Mouse (Mus musculus): ENCODE measurements around the gene Dnmbp. TPM values are rescaled to one million over a fixed set of nuclear protein-coding genes. Genes with fewer than 3 reads are reported as not detected.
"Not testable (repeated sequence)": the region's sequence is repeated elsewhere in the genome, so short reads cannot be mapped to it uniquely, and the experiment has no call there.

Dnmbp gene
- polyA plus RNA-seq, 1 experiment from 2014 or later: 4.8 TPM

DNA sequence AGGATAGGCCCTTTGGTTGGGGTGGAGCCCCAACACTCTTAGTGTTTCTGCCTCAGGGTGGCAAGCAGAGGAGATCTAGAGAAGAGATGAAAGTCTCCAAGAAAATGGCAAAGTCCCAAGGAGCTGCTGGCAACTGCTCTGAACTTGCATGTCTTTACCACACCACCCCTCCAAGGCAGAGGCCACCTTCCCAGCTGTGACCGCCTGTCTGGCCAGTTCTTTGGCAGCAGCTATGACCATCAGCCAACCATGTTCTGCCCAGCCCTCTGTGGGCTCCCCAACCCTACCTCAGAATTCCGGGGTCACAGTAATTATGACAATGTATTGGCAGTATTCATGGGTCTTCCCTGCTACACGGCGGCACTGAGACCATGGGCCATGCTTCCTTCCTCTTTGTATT, 14.9 kb upstream of the Dnmbp start:
- H3K4me3 ChIP-seq (ENCODE audit: low read depth, low read length): no peak overlapping the region
- H3K4me2 ChIP-seq (ENCODE audit: low read depth, low read length): no peak overlapping the region
- no peak overlapping the region for H3K9ac ChIP-seq (replicated peaks)
- H3K27ac ChIP-seq (ENCODE audit: low read depth): no peak overlapping the region
- ATAC-seq (no peak), DNase-seq (no peak)
- 50% methylated on average over 4 of the region's 4 CpGs for WGBS (ENCODE audit: insufficient replicate concordance)
- no peaks in the 10 kb centered on the region for H3K27me3 ChIP-seq (ENCODE audit: insufficient read depth, low read length)
- TF ChIP-seq EP300 (IDR thresholded peaks at IDR 0.05; ENCODE audit: low read depth) (no peak), CTCF (IDR thresholded peaks at IDR 0.05; ENCODE audit: low read depth) (no peak)
- H3K4me1 ChIP-seq (ENCODE audit: insufficient read depth): no peaks in the 10 kb centered on the region
- no peaks in the 10 kb centered on the region for H3K9me3 ChIP-seq (ENCODE audit: low read length)
- H3K36me3 ChIP-seq (replicated peaks; ENCODE audit: insufficient read depth, low read length): no peaks in the 10 kb centered on the region

DNA sequence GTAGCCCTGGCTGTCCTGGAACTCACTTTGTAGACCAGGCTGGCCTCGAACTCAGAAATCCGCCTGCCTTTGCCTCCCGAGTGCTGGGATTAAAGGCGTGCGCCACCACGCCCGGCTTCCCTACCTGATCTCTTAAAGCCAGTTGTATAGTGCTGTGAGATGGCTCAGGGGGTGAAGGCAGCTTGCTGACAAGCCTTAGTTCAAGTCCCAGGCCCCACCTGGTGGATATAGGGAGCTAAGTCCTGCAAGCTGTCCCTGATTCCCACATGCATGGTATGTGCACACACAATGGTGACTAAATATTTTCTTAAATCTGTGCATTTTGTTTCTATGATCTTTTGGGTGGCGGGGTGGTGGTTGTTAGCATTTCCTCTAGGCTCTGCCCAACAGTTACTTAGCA, 12.9 kb upstream of the Dnmbp start:
- DNase-seq; H3K4me1 ChIP-seq (ENCODE audit: insufficient read depth): not testable (repeated sequence)
- 69% methylated on average over 7 of the region's 8 CpGs for WGBS (ENCODE audit: insufficient replicate concordance)

DNA sequence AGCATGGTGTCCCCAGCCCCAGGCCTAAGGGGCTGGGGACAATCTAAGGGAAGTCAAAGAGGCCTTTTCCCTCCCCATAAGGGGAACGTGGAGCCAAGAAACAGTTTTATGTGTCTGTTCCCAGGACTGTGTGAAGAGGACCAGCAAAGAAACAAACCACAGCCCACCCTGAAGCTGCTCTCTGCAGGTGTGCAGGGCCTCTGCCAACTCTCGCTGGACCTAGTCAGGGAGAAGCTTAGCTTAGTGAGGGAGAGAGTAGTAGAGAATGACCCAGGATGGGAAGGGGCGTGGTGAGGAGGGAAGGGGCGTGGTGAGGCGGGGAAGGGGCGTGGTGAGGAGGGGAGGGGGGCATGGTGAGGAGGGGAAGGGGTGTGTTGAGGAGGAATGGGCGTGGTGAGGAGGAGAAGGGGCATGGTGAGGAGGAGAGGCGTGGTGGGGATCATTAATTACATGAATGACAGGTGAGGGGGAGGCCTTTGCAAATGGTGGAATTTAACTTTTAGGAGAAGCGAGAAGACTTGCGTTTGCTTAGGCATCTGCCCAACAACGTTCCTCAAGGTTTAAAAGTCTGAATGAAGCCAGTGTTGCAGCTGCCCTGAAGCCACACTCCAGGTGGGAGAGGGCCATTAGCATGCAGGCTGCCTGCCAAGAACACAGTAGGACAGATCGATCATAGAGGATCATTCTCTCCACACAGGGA, 9.3 kb upstream of the Dnmbp start:
- TF ChIP-seq CTCF (IDR thresholded peaks at IDR 0.05; ENCODE audit: low read depth): no peak
- TF ChIP-seq EP300 (IDR thresholded peaks at IDR 0.05; ENCODE audit: low read depth): no peak
- Histone ChIP-seq H3K27me3 (ENCODE audit: insufficient read depth, low read length) (no peaks in the 10 kb centered on the region), H3K9ac (replicated peaks) (no peak overlapping the region), H3K27ac (ENCODE audit: low read depth) (no peak overlapping the region), H3K9me3 (ENCODE audit: low read length) (no peaks in the 10 kb centered on the region), H3K4me3 (ENCODE audit: low read depth, low read length) (no peak overlapping the region), H3K36me3 (replicated peaks; ENCODE audit: insufficient read depth, low read length) (no peaks in the 10 kb centered on the region), H3K4me1 (ENCODE audit: insufficient read depth) (no peaks in the 10 kb centered on the region), H3K4me2 (ENCODE audit: low read depth, low read length) (no peak overlapping the region)
- ATAC-seq: peak; percentile 84
- WGBS (ENCODE audit: insufficient replicate concordance): 22% methylated on average over 12 of the region's 12 CpGs
- peak; percentile 64 for DNase-seq

More for the DNA sequence above, 12.9 kb upstream of the Dnmbp start:
- not testable (repeated sequence) for H3K36me3 ChIP-seq (replicated peaks; ENCODE audit: insufficient read depth, low read length); ATAC-seq; H3K4me2 ChIP-seq (ENCODE audit: low read depth, low read length); H3K9me3 ChIP-seq (ENCODE audit: low read length); H3K9ac ChIP-seq (replicated peaks); H3K27ac ChIP-seq (ENCODE audit: low read depth); H3K4me3 ChIP-seq (ENCODE audit: low read depth, low read length); H3K27me3 ChIP-seq (ENCODE audit: insufficient read depth, low read length)

DNA sequence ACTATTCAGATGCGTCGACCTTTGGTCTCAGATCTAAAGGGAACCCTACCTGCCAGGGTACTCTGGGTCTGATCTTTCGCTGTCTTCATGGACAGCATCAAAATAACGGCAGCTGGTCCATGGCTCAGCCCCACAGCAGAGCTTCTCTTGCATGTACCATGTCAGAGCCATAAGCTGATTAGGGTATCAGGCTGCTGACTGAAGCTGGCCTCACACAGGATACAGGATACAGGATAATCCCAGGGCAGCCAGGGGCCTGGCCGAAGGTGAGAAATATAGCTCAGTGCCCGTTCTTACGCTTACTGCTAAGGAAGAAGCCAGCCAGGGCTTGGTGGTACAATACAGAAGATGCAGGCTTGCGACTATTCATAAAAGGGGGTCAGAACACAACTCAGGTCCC, 4.6 kb upstream of the Dnmbp start:
- 0 out of 2 replicates have a peak, but pooled peaks cover 3% of the 10 kb centered on the region for H3K4me1 ChIP-seq (ENCODE audit: insufficient read depth)
- no peaks in the 10 kb centered on the region for H3K9me3 ChIP-seq (ENCODE audit: low read length)
- no peak overlapping the region for H3K4me2 ChIP-seq (ENCODE audit: low read depth, low read length)
- no peak for ATAC-seq
- H3K36me3 ChIP-seq (replicated peaks; ENCODE audit: insufficient read depth, low read length): no peaks in the 10 kb centered on the region
- H3K4me3 ChIP-seq (ENCODE audit: low read depth, low read length): no peak overlapping the region
- H3K9ac ChIP-seq (replicated peaks): no peak overlapping the region
- no peak overlapping the region for H3K27ac ChIP-seq (ENCODE audit: low read depth)
- no peak for DNase-seq
- H3K27me3 ChIP-seq (ENCODE audit: insufficient read depth, low read length): no peaks in the 10 kb centered on the region
- WGBS (ENCODE audit: insufficient replicate concordance): 78% methylated on average over 8 of the region's 8 CpGs
- TF ChIP-seq EP300 (IDR thresholded peaks at IDR 0.05; ENCODE audit: low read depth) (no peak), CTCF (IDR thresholded peaks at IDR 0.05; ENCODE audit: low read depth) (no peak)

DNA sequence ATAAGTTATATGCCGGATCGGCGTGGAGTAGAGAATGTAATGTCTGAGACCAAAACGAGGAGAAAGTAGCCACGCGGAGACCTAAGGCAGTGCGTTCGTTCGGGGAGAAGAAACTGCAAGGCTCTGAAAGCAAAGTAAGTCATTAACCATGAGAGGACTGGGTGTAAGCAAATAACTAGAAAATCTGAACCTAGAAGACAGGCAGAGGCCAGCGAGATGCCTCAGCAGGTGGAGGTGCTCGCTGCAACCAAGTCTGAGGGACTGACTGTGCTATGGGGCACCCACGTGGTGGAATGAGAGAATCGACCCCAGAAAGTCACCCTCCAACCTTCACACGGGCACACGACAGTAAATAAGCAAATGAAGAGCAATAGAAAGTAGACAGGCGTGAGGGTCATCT, 3.1 kb upstream of the Dnmbp start:
- Histone ChIP-seq H3K9me3 (ENCODE audit: low read length) (no peaks in the 10 kb centered on the region), H3K9ac (replicated peaks) (no peak overlapping the region), H3K4me2 (ENCODE audit: low read depth, low read length) (no peak overlapping the region), H3K27me3 (ENCODE audit: insufficient read depth, low read length) (no peaks in the 10 kb centered on the region), H3K4me3 (ENCODE audit: low read depth, low read length) (no peak overlapping the region), H3K36me3 (replicated peaks; ENCODE audit: insufficient read depth, low read length) (no peaks in the 10 kb centered on the region), H3K4me1 (ENCODE audit: insufficient read depth) (peaks cover 16% of the 10 kb centered on the region), H3K27ac (ENCODE audit: low read depth) (no peak overlapping the region)
- ATAC-seq (no peak), DNase-seq (no peak)
- WGBS (ENCODE audit: insufficient replicate concordance): 65% methylated on average over 16 of the region's 16 CpGs
- TF ChIP-seq CTCF (IDR thresholded peaks at IDR 0.05; ENCODE audit: low read depth) (no peak), EP300 (IDR thresholded peaks at IDR 0.05; ENCODE audit: low read depth) (no peak)

DNA sequence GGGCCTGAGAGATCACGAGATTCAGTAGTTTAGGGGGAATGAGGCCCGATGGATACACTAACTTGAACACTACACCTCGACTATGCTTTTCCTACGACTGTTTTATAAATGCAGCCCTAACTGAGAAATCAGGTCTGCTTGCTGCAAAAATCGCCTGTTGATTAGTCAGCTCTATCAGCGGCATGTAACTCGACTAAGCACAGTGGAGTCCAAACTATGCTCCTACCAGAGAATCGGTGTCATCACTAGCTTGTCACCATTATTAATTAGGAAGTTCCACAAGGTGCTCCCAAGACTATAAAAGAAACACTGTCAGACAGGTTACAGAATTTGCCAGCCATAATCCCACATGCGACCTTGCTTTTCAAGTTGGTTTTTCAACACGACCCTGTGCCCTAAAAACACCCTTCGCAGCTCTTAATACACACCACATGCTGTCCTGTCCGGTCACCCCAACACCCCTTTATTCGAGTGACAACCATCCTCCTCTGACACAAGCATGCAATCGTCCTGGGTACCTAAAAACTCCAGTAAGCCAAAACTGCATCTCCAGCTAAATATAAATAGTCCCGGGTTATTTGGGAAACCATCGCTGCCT, 721 bp downstream of the Dnmbp start:
- Histone ChIP-seq H3K9ac (replicated peaks) (peak overlapping the region; percentile 83), H3K27me3 (ENCODE audit: insufficient read depth, low read length) (no peaks in the 10 kb centered on the region), H3K4me1 (ENCODE audit: insufficient read depth) (peaks cover 19% of the 10 kb centered on the region), H3K27ac (ENCODE audit: low read depth) (peak overlapping the region; percentile 87), H3K36me3 (replicated peaks; ENCODE audit: insufficient read depth, low read length) (no peaks in the 10 kb centered on the region), H3K9me3 (ENCODE audit: low read length) (no peaks in the 10 kb centered on the region), H3K4me3 (ENCODE audit: low read depth, low read length) (peak overlapping the region; percentile 71), H3K4me2 (ENCODE audit: low read depth, low read length) (peak overlapping the region; percentile 80)
- DNase-seq (no peak), ATAC-seq (peak; percentile 2; the same call in 1 of the 2 replicates)
- TF ChIP-seq CTCF (IDR thresholded peaks at IDR 0.05; ENCODE audit: low read depth) (no peak), EP300 (IDR thresholded peaks at IDR 0.05; ENCODE audit: low read depth) (no peak)
- WGBS (ENCODE audit: insufficient replicate concordance): 22% methylated on average over 16 of the region's 16 CpGs

Measured in liver, postnatal 0 days (tissue).